Mouse (Mus musculus) hematopoietic stem cell, adult 5-6 weeks (primary cell): Measurements from ENCODE around the gene Ptprc. TPM values are rescaled to one million over a fixed set of nuclear protein-coding genes. Genes with fewer than 3 reads are reported as not detected.

Experiments used
- total RNA-seq: library from RNA; stranded (forward); fragments of 172-1452, 232-1000 nt; gene quantifications from 2 replicates; pipeline ENCODE4 v1.2.3, GENCODE M21; 2017

Gene Ptprc
- total RNA-seq, 1 experiment from 2014 or later: 325 TPM

Other genes with a start within 250 kb of the Ptprc start
- not detected in 2 replicates for gene Atp6v1g3, start 98.0 kb upstream of the Ptprc start, total RNA-seq